ENCODE assay signal across 21 mouse cellular contexts in genomic region chr6:72515644-72516043, GRCm38 (mm10). TPM values are rescaled to one million over a fixed set of nuclear protein-coding genes. Genes with fewer than 3 reads are reported as not detected.
"Had no signal": no experiment of that assay in that cellular context is flagged by ENCODE, and none has a peak within 500 bp of the region (broad histone marks: within the 10 kb centered on the region; RNA-seq: fewer than 3 reads in every experiment).

No protein-coding gene starts in this region.

- H3K9me3 ChIP-seq: midbrain, embryonic 13.5 days; midbrain, embryonic 15.5 days; neural tube, embryonic 13.5 days; neural tube, embryonic 15.5 days had no signal

- ATAC-seq: midbrain, embryonic 13.5 days; midbrain, embryonic 15.5 days had no signal

- H3K27ac ChIP-seq: midbrain, embryonic 13.5 days; midbrain, embryonic 15.5 days; neural tube, embryonic 13.5 days; neural tube, embryonic 15.5 days had no signal

- H3K27me3 ChIP-seq: midbrain, embryonic 13.5 days; midbrain, embryonic 15.5 days; neural tube, embryonic 13.5 days; neural tube, embryonic 15.5 days had no signal

- H3K9ac ChIP-seq: lung, embryonic 14.5 days; midbrain, embryonic 13.5 days; midbrain, embryonic 15.5 days; neural tube, embryonic 13.5 days; neural tube, embryonic 15.5 days had no signal

- DNase-seq: lung, adult 18-20 months; lung, embryonic 14.5 days; lung, postnatal 10 days; lung, postnatal 4 days; retina, postnatal 1 day; right cerebral cortex, adult 18-20 months; right cerebral cortex, postnatal 25 days; right cerebral cortex, postnatal 4 days; spleen, adult 18-20 months; thymus, adult 18-20 months; thymus, postnatal 14 days; thymus, postnatal 36 days had no signal

- H3K4me3 ChIP-seq: midbrain, embryonic 13.5 days; midbrain, embryonic 15.5 days; myocyte; neural tube, embryonic 13.5 days; neural tube, embryonic 15.5 days had no signal

- H3K4me2 ChIP-seq: lung, embryonic 14.5 days; midbrain, embryonic 11.5 days; midbrain, embryonic 13.5 days; midbrain, embryonic 15.5 days; neural tube, embryonic 13.5 days; neural tube, embryonic 15.5 days had no signal

- H3K36me3 ChIP-seq: midbrain, embryonic 13.5 days; midbrain, embryonic 15.5 days; neural tube, embryonic 13.5 days; neural tube, embryonic 15.5 days had no signal

RNA-seq across cellular contexts. Expression of gene Sh2d6, which starts 5.9 kb away (rescaled TPM):
- polyA plus RNA-seq: lung, embryonic 14.5 days; lung, embryonic 16.5 days; neural tube, embryonic 11.5 days; stomach, embryonic 14.5 days had no signal
